In the genomic region with DNA sequence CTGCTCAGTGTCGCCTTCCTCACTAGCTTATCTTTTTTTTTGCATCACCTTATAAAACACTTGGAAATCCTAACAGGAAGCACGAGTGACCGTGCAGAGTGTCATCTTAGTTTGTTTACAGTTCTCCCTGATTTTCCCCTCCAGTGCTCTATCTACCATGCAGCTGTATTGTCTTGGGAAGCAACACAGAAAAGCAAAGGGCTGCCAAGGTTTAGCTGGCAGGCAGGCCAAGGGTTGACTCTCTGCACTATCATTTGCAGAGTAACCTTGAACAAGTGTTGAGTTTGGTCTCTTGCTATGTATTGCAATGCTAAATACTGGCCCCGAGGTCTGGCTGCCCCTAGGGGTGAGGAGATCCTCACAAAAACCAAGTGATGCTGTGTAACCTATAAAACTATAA, we compare ENCODE assay signal across 15 mouse cellular contexts. TPM values are rescaled to one million over a fixed set of nuclear protein-coding genes. Genes with fewer than 3 reads are reported as not detected.
"Had no signal": no experiment of that assay in that cellular context is flagged by ENCODE, and none has a peak within 500 bp of the region (broad histone marks: within the 10 kb centered on the region; RNA-seq: fewer than 3 reads in every experiment).

No protein-coding gene starts in this region.

- H3K27me3 ChIP-seq: kidney, embryonic 15.5 days; liver, embryonic 12.5 days; midbrain, embryonic 13.5 days; stomach, embryonic 15.5 days had no signal

- H3K27ac ChIP-seq: kidney, embryonic 15.5 days; left cerebral cortex, adult 2 months; limb, embryonic 10.5 days; liver, embryonic 12.5 days; midbrain, embryonic 13.5 days; stomach, embryonic 15.5 days had no signal

- H3K9me3 ChIP-seq: kidney, embryonic 15.5 days; limb, embryonic 10.5 days; liver, embryonic 12.5 days; midbrain, embryonic 13.5 days; stomach, embryonic 15.5 days had no signal

- DNase-seq: kidney, postnatal 14 days; right cerebral cortex, postnatal 14 days; thymus, adult 2 months; thymus, postnatal 25 days had no signal

- H3K4me1 ChIP-seq: limb, embryonic 10.5 days; stomach, embryonic 15.5 days had no signal

- H3K36me3 ChIP-seq: liver, embryonic 12.5 days; stomach, embryonic 15.5 days had no signal

- H3K9ac ChIP-seq: kidney, embryonic 15.5 days; liver, embryonic 12.5 days; midbrain, embryonic 13.5 days; stomach, embryonic 15.5 days had no signal

- H3K4me2 ChIP-seq: kidney, embryonic 15.5 days; liver, embryonic 12.5 days; midbrain, embryonic 13.5 days; stomach, embryonic 15.5 days had no signal

- ATAC-seq: liver, embryonic 12.5 days; midbrain, embryonic 13.5 days had no signal

- H3K4me3 ChIP-seq: kidney, embryonic 15.5 days; left cerebral cortex, adult 2 months; limb, embryonic 10.5 days; liver, embryonic 12.5 days; midbrain, embryonic 13.5 days; stomach, embryonic 15.5 days had no signal

RNA-seq across cellular contexts. Expression of gene Mybphl, which starts 53.0 kb away (rescaled TPM):
- total RNA-seq: megakaryocyte progenitor cell, adult 5-6 weeks; midbrain, postnatal 0 days had no signal
- polyA plus RNA-seq: kidney, embryonic 15.5 days; large intestine, adult 2 months; limb, embryonic 14.5 days; midbrain, embryonic 13.5 days; midbrain, postnatal 0 days; stomach, embryonic 15.5 days; urinary bladder, adult 2 months had no signal
